Mouse (Mus musculus): ENCODE data around the gene Isca1. TPM values are rescaled to one million over a fixed set of nuclear protein-coding genes. Genes with fewer than 3 reads are reported as not detected.
"Not testable (repeated sequence)": the region's sequence is repeated elsewhere in the genome, so short reads cannot be mapped to it uniquely, and the experiment has no call there.

Isca1 gene
- 68.9 and 73.8 TPM in 2 replicates for polyA plus RNA-seq (2015; fragmentation: Nextera tagmentation; extraction: Ambion mirVana)

GRCm38 (mm10) chr13:59769296-59770163 lies at the start of gene Isca1:
Isca1 (minus strand) TSS chr13:59769810.
- DNase-seq (ENCODE audit: low spot score) = peak; percentile 99

GRCm38 (mm10) chr13:59817352-59817751 lies 47.7 kb upstream of the Isca1 start:
- no peak for DNase-seq (ENCODE audit: low spot score)

GRCm38 (mm10) chr13:59814109-59814591 lies 44.5 kb upstream of the Isca1 start:
- no peak for DNase-seq (ENCODE audit: low spot score)

- DNase-seq (ENCODE audit: low spot score) = no peak
Measured at GRCm38 (mm10) chr13:59811581-59811980, 42.0 kb upstream of the Isca1 start.

- DNase-seq (ENCODE audit: low spot score) = no peak
Measured at GRCm38 (mm10) chr13:59801000-59801399, 31.4 kb upstream of the Isca1 start.

- DNase-seq (ENCODE audit: low spot score) = no peak
Measured at GRCm38 (mm10) chr13:59800077-59800476, 30.5 kb upstream of the Isca1 start.

- DNase-seq (ENCODE audit: low spot score) = no peak
Measured at GRCm38 (mm10) chr13:59798306-59798705, 28.7 kb upstream of the Isca1 start.

- no peak for DNase-seq (ENCODE audit: low spot score)
Measured at GRCm38 (mm10) chr13:59796466-59796848, 26.8 kb upstream of the Isca1 start.

- DNase-seq (ENCODE audit: low spot score) = no peak
Measured at GRCm38 (mm10) chr13:59795807-59796465, 26.3 kb upstream of the Isca1 start.

- no peak for DNase-seq (ENCODE audit: low spot score)
Measured at GRCm38 (mm10) chr13:59794786-59795185, 25.2 kb upstream of the Isca1 start.

- DNase-seq (ENCODE audit: low spot score) = no peak
Measured at GRCm38 (mm10) chr13:59782145-59782544, 12.5 kb upstream of the Isca1 start, which contains the start of gene Gm49354. Gm49354 (minus strand) TSS chr13:59782245.

- not testable (repeated sequence) for DNase-seq (ENCODE audit: low spot score)
Measured at GRCm38 (mm10) chr13:59779744-59780264, 10.2 kb upstream of the Isca1 start.

- no peak for DNase-seq (ENCODE audit: low spot score)
Measured at GRCm38 (mm10) chr13:59779213-59779612, 9.6 kb upstream of the Isca1 start.

GRCm38 (mm10) chr13:59775168-59775567 lies 5.6 kb upstream of the Isca1 start:
- DNase-seq (ENCODE audit: low spot score) = no peak

GRCm38 (mm10) chr13:59771257-59771656 lies 1.6 kb upstream of the Isca1 start:
- peak; percentile 31 for DNase-seq (ENCODE audit: low spot score)

- DNase-seq (ENCODE audit: low spot score) = no peak
Measured at GRCm38 (mm10) chr13:59770847-59771246, 1.2 kb upstream of the Isca1 start.

GRCm38 (mm10) chr13:59770164-59770562 lies 553 bp upstream of the Isca1 start:
- DNase-seq (ENCODE audit: low spot score) = peak; percentile 87

- no peak for DNase-seq (ENCODE audit: low spot score)
Measured at GRCm38 (mm10) chr13:59768531-59768930, 1.1 kb downstream of the Isca1 start.

GRCm38 (mm10) chr13:59766786-59767515 lies 2.7 kb downstream of the Isca1 start:
- DNase-seq (ENCODE audit: low spot score) = no peak

GRCm38 (mm10) chr13:59762791-59763190 lies 6.8 kb downstream of the Isca1 start:
- DNase-seq (ENCODE audit: low spot score) = no peak

- DNase-seq (ENCODE audit: low spot score) = no peak
Measured at GRCm38 (mm10) chr13:59756906-59757305, 12.7 kb downstream of the Isca1 start.

Data from thymus, postnatal 0 days (tissue).